Mouse (Mus musculus): ENCODE measurements at regions not wholly inside any gene's neighbourhood (a gene's known extent, or its start where the extent isn't known, plus 50 kb on each side); places are given as distances from the start of the nearest gene placed in this dataset.
A peak's percentile ranks its signal among the peaks of the same experiment; 100 is the strongest.

DNA sequence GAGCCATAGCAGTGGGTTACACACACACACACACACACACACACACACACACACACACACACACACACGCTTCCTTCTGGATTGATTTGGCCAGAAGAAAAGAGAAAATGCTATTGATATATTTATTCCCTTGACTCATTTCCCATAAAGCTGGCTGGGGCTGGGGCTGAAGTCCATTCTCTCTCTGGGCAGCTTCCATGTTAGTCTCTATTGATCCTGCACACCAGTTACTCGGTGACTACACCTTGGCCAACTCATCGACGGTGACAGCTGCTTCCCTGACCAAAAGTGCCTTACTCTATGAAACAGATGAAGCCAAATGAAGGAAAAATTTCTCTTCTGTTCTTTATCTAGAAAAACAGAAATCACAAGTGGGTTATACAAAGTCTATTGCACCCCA lies 82.1 kb downstream of the Snx18 start:
- no peak for DNase-seq (ENCODE audit: low spot score in 2 of 2)

GRCm38 (mm10) chr13:113534664-113535455 lies 83.5 kb downstream of the Snx18 start:
- no peak for DNase-seq (ENCODE audit: low spot score in 2 of 2)

DNA sequence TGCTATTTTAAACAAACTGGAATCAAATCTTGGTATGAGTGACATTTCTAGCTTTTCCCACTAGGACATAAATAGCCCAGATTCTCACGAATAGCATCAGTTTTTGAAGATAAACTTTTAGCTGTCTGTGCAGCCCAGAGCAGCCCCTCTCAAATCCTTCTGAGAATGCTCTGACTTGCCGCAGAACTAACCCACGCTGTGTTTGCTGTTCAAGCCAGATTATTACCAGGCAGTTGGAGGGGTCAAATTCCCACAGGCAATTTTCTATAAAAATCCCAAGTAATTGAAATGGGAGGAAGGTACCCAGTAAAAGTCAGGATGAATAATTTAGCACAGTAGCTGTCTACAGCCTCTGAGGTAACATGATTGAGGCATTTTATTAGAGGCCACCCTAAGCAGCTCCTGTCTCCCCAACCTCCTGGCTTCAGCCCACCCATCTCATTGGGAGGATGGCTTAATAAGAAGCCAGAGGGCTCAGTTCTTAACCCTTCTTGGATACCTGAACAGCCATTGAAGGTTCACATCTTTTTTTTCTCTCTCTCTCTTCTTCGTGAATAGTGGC lies 84.4 kb downstream of the Snx18 start:
- no peak for DNase-seq (ENCODE audit: low spot score in 2 of 2)

- no peak for DNase-seq (ENCODE audit: low spot score in 2 of 2)
Observed at GRCm38 (mm10) chr13:113526997-113527396, 91.4 kb downstream of the Snx18 start.

GRCm38 (mm10) chr13:113523503-113523902 lies 94.9 kb downstream of the Snx18 start:
- DNase-seq (ENCODE audit: low spot score in 2 of 2): no peak

GRCm38 (mm10) chr13:113518144-113518543 lies 100.2 kb downstream of the Snx18 start:
- DNase-seq (ENCODE audit: low spot score in 2 of 2): no peak

- no peak for DNase-seq (ENCODE audit: low spot score in 2 of 2)
Observed at GRCm38 (mm10) chr13:113516102-113516501, 102.3 kb downstream of the Snx18 start.

- DNase-seq (ENCODE audit: low spot score in 2 of 2): peak; percentile 16 to 38
Observed at GRCm38 (mm10) chr13:113515162-113515600, 103.2 kb downstream of the Snx18 start.

GRCm38 (mm10) chr13:113509403-113510185 lies 108.8 kb downstream of the Snx18 start:
- peak; percentile 55 to 59 for DNase-seq (ENCODE audit: low spot score in 2 of 2)

DNA sequence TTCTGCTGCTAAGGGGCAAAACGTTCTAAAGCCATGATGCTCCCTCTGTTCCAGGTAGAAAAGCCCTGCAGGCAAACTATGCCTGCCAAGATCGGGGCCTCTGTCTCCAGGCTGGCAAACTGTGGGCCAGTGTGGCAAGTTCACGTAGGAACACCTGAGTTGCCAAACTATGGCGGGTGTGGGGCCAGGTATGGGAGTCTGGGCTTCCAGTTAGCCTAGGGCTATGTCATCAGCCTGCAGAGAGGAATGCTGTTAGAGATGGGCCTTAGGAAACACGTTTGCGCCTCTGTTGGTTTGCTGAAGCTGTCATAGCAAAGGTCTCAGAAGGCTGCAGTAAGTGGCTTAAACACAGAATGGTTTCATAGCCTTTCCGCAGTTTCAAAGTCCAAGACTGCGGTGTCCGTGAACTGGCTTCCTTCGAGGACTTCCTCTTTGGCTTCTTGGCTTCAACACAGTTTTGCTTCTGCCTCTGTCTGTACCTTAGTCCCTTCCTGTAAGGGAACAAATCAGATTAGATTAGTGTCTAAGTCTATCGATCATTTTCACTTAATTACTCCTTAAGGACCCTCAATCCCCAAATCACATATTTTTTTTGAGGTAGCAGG lies 110.1 kb downstream of the Snx18 start:
- DNase-seq (ENCODE audit: low spot score in 2 of 2): no peak

- DNase-seq (ENCODE audit: low spot score in 2 of 2): no peak
Observed at GRCm38 (mm10) chr13:113502528-113502927, 115.8 kb downstream of the Snx18 start.

DNA sequence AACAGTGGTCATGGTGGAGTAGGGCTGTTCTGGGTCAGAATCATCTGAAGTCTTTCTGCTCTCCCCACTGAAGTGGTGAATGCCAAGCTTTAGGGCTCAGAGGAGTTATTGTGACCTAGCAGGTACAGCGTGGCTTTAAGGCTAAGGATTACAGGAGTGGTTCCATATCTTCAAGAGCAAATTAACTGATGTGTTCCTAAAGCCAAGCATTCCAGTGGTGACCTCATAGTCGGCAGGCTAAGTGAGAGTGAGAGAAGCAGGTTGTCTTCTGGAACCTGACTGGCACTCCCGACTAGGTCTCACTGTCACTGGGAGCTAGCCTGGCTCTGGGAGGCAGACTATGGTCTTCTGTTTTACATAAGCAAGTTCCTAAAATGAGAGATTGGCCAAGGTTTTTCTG lies 116.3 kb downstream of the Snx18 start:
- DNase-seq (ENCODE audit: low spot score in 2 of 2): no peak

GRCm38 (mm10) chr13:113500373-113500990 lies 117.9 kb downstream of the Snx18 start:
- DNase-seq (ENCODE audit: low spot score in 2 of 2): no peak

GRCm38 (mm10) chr13:113499079-113499710 lies 119.2 kb downstream of the Snx18 start:
- DNase-seq (ENCODE audit: low spot score in 2 of 2): no peak

DNA sequence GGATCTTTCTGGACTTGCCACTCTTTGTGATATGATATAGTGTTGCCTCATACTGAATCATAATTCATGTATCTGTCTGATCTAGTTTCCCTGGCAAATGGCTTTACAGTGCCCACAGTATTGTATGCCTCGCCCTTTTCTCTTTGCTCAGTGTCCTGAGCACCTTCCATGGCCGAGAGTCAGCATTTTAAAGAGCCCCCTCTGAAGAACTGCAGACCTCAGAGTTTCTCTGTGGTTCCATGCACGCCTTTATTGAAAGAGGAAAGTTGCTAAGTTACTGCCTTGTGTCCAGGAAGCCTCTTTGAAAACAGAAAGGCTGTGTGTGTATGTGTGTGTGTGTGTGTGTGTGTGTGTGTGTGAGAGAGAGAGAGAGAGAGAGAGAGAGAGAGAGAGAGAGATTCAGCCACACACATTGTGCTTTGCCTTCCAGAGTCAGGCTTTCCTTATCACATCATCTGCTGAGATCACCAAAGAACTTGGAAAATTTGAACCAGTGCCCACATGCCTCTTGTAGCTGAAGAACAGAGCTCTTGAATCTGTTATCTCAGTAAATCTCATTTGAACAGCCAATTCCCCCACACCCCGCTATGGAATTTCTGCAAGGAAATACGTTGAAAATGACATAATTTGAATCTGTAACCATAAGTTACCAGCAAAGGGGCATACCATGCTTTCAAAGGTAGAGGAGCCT lies 122.6 kb downstream of the Snx18 start:
- DNase-seq (ENCODE audit: low spot score in 2 of 2): no peak

GRCm38 (mm10) chr13:113495136-113495535 lies 123.2 kb downstream of the Snx18 start:
- no peak for DNase-seq (ENCODE audit: low spot score in 2 of 2)

DNA sequence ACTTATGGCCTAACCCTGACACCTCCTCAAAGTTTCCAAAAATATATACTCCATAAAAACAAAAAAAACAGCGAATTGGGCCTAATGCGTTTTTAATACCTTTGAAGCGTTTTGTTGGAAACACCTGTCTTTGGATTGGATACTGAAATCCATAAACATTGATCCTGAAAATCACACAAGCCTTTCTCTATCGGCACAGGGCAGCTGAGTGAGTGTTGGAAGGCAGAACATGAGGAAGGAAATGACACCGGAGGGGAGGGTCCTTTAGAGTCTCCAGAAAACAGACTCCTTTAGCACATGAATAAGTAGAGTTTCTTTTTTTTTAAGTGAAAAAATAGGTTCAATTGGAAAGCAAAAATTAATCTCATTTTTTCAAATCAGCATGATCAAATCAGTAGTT lies 123.7 kb downstream of the Snx18 start:
- DNase-seq (ENCODE audit: low spot score in 2 of 2): no peak

GRCm38 (mm10) chr13:113489951-113490822 lies 128.2 kb downstream of the Snx18 start:
- no peak for DNase-seq (ENCODE audit: low spot score in 2 of 2)

DNA sequence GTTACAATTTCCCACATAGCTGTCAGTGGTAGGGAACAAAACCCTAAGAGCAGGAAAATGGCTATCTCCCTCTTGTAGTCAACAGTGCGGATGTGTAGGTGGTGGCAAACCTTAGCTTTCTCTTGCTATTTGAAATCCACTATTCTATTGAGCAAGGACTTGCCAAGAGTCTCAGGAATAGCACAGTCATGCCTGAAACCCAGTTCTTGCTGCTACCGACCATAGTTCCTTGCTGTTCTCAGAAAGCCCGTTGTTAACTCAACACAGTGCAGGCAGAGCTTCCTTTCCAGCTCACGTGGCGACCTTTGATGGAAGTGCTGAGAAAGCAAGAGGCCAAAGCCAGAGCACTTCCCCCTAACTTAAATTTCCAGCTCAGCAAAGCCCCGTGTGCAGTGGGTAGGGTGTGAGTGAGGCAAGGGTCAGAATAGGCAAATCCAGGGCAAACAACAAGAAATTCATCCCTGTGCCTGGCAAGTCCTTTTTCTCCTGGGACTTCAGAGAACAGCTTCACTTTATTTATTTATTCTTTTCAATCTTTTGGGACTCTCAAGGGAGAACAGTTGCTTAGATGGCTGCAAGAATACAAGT lies 131.9 kb downstream of the Snx18 start:
- no peak for DNase-seq (ENCODE audit: low spot score in 2 of 2)
